Mouse (Mus musculus): Measurements from ENCODE around the gene Myl3. TPM values are rescaled to one million over a fixed set of nuclear protein-coding genes. Genes with fewer than 3 reads are reported as not detected.
A peak's percentile ranks its signal among the peaks of the same experiment; 100 is the strongest.

The Myl3 gene
- polyA plus RNA-seq, 1 experiment, result 0.94 TPM

DNA sequence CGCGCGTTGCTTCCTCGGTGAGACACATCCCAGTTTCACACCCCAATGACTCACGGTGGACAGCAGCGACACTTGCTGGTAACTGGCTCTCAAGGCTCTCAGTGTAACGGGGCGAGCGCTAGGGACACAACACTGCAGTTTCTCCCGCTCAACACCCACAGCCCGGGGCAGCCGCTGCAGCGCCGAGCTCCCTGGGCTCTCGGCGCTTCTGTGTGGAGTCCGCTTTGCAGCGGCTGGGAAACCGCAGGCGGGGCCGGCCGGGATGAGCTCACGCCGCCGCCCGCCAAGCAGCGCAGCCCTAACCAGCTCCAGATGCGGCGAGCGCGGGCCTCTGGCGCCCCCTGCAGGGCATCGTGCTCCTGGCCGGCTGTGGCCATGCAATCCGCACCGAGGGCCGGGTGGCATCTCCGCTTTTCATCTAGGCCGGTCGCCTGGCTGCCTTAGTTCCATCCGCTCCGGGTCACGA lies 39.6 kb downstream of the Myl3 start:
- Histone ChIP-seq H3K4me1 (ENCODE audit: control insufficient read depth, insufficient read depth, insufficient read length) (peaks cover 3% of the 10 kb centered on the region), H3K36me3 (ENCODE audit: control insufficient read depth, insufficient read depth, low read length) (no peaks in the 10 kb centered on the region), H3K27me3 (ENCODE audit: control insufficient read depth, insufficient read depth, low read length) (peaks cover 3% of the 10 kb centered on the region; the same call in 1 of the 2 replicates), H3K27ac (ENCODE audit: insufficient read depth, low read length) (peak overlapping the region; percentile 33; the same call in 1 of the 2 replicates), H3K4me3 (ENCODE audit: extremely low read depth, insufficient read depth, insufficient read length) (peak overlapping the region; percentile 46)
- WGBS, result under 1% methylated on average over 43 of the region's 43 CpGs
- DNase-seq (ENCODE audit: low read depth in 1 of 2, low spot score in 2 of 2), result peak; percentile 57 to 86
- TF ChIP-seq CTCF (IDR thresholded peaks at IDR 0.05; ENCODE audit: extremely low read depth, insufficient read depth, insufficient read length, insufficient replicate concordance) (peak; percentile 95), POLR2A (IDR thresholded peaks at IDR 0.05; ENCODE audit: low read depth, low read length) (no peak)

DNA sequence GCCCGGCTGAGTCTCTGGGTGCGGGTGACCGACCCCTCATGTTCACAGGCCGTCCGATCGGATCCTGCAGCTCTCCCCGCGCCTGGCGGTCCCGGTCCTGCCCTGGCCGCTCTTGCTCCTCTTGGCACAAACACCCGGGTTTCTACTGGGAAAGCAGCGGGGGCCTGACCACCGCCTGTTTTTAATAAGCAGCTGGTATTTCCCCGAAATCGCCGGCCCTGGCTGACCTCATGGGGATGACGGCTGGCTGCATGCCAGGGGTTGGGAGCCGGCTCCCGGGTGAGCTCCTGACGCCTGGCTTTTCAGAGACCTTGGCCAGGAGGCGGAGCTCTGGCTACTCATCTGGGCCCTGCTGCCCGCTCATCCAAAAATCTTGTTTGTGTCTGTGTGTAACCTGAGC lies 40.1 kb downstream of the Myl3 start:
- Histone ChIP-seq H3K27ac (ENCODE audit: insufficient read depth, low read length) (peak overlapping the region; percentile 33; the same call in 1 of the 2 replicates), H3K4me3 (ENCODE audit: extremely low read depth, insufficient read depth, insufficient read length) (peak overlapping the region; percentile 46; the same call in 1 of the 2 replicates), H3K4me1 (ENCODE audit: control insufficient read depth, insufficient read depth, insufficient read length) (peaks cover 3% of the 10 kb centered on the region), H3K27me3 (ENCODE audit: control insufficient read depth, insufficient read depth, low read length) (peaks cover 3% of the 10 kb centered on the region; the same call in 1 of the 2 replicates), H3K36me3 (ENCODE audit: control insufficient read depth, insufficient read depth, low read length) (no peaks in the 10 kb centered on the region)
- TF ChIP-seq POLR2A (IDR thresholded peaks at IDR 0.05; ENCODE audit: low read depth, low read length), result no peak
- TF ChIP-seq CTCF (IDR thresholded peaks at IDR 0.05; ENCODE audit: extremely low read depth, insufficient read depth, insufficient read length, insufficient replicate concordance), result no peak
- peak in 1 of 2 experiments; percentile 28 for DNase-seq (ENCODE audit: low read depth in 1 of 2, low spot score in 2 of 2)
- WGBS, result 7% methylated on average over 23 of the region's 23 CpGs

DNA sequence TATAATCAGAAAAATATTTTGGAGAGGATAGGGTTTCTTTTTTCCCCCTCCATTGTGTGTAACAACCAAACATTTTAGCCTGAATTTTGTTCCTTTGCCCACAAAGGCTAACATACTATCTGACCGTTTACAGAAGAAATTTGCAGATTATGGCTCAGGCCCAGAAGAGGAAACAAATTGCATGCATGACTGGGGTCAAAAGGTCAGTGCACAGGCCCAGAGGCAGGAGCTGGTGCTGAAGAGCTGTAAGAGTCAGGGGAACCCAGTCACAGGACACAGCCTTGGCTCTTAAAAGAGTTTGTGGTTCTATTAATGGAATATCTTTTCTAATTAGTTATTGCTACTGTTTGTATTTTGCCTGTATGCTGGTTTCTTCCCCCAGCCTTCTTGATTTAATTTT lies 42.0 kb downstream of the Myl3 start:
- peaks cover 3% of the 10 kb centered on the region; the same call in 1 of the 2 replicates for H3K27me3 ChIP-seq (ENCODE audit: control insufficient read depth, insufficient read depth, low read length)
- TF ChIP-seq CTCF (IDR thresholded peaks at IDR 0.05; ENCODE audit: extremely low read depth, insufficient read depth, insufficient read length, insufficient replicate concordance) (no peak), POLR2A (IDR thresholded peaks at IDR 0.05; ENCODE audit: low read depth, low read length) (no peak)
- 40% methylated on average over 1 of the region's 1 CpGs for WGBS
- no peak overlapping the region for H3K4me3 ChIP-seq (ENCODE audit: extremely low read depth, insufficient read depth, insufficient read length)
- no peaks in the 10 kb centered on the region for H3K36me3 ChIP-seq (ENCODE audit: control insufficient read depth, insufficient read depth, low read length)
- no peak overlapping the region for H3K27ac ChIP-seq (ENCODE audit: insufficient read depth, low read length)
- H3K4me1 ChIP-seq (ENCODE audit: control insufficient read depth, insufficient read depth, insufficient read length), result peaks cover 3% of the 10 kb centered on the region
- no peak for DNase-seq (ENCODE audit: low read depth in 1 of 2, low spot score in 2 of 2)

DNA sequence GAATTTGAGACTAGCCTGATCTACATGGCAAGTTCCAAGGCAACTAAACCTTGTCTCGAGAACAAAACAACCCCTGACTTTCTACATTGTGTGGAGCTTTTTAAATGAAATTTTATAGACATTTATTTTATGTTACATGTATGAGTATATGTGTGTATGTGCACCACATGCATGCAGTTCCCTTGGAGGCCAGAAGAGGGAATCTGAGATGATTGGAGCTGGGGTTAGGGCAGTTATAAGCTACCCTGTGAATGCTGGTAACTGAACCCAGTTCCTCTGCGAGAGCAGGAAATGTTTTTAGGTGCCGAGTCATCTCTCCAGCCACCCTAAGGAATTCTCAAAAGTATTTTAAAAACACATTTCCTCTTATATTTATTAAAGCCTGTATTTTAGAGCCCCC lies 46.5 kb downstream of the Myl3 start:
- Histone ChIP-seq H3K4me1 (ENCODE audit: control insufficient read depth, insufficient read depth, insufficient read length) (no peaks in the 10 kb centered on the region), H3K27ac (ENCODE audit: insufficient read depth, low read length) (no peak overlapping the region), H3K36me3 (ENCODE audit: control insufficient read depth, insufficient read depth, low read length) (no peaks in the 10 kb centered on the region), H3K27me3 (ENCODE audit: control insufficient read depth, insufficient read depth, low read length) (no peaks in the 10 kb centered on the region), H3K4me3 (ENCODE audit: extremely low read depth, insufficient read depth, insufficient read length) (no peak overlapping the region)
- 79% methylated on average over 3 of the region's 3 CpGs for WGBS
- TF ChIP-seq CTCF (IDR thresholded peaks at IDR 0.05; ENCODE audit: extremely low read depth, insufficient read depth, insufficient read length, insufficient replicate concordance) (no peak), POLR2A (IDR thresholded peaks at IDR 0.05; ENCODE audit: low read depth, low read length) (no peak)
- no peak for DNase-seq (ENCODE audit: low read depth in 1 of 2, low spot score in 2 of 2)

DNA sequence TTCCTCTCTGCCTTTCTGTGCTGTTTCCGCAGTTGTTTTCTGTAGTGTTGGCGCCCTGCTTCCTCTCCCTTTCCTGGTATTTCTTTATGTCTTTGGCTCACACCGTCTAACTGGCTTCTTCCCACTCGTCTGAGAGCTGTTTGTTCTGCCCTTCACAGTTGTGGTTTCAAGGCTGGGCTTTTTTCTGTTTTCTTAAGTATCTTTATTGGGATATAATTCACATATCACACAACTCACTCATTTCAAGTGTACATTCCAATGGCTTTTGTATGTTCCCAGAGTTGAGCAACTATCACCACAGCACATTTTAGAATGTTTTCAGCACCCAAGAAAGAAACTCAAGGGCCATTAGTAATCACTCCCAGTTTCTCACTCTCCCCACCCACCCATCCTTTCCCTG lies 48.8 kb downstream of the Myl3 start:
- Histone ChIP-seq H3K4me3 (ENCODE audit: extremely low read depth, insufficient read depth, insufficient read length) (no peak overlapping the region), H3K4me1 (ENCODE audit: control insufficient read depth, insufficient read depth, insufficient read length) (no peaks in the 10 kb centered on the region), H3K27me3 (ENCODE audit: control insufficient read depth, insufficient read depth, low read length) (no peaks in the 10 kb centered on the region), H3K36me3 (ENCODE audit: control insufficient read depth, insufficient read depth, low read length) (no peaks in the 10 kb centered on the region), H3K27ac (ENCODE audit: insufficient read depth, low read length) (no peak overlapping the region)
- DNase-seq (ENCODE audit: low read depth in 1 of 2, low spot score in 2 of 2), result no peak
- TF ChIP-seq CTCF (IDR thresholded peaks at IDR 0.05; ENCODE audit: extremely low read depth, insufficient read depth, insufficient read length, insufficient replicate concordance) (no peak), POLR2A (IDR thresholded peaks at IDR 0.05; ENCODE audit: low read depth, low read length) (no peak)
- WGBS, result 71% methylated on average over 4 of the region's 4 CpGs

DNA sequence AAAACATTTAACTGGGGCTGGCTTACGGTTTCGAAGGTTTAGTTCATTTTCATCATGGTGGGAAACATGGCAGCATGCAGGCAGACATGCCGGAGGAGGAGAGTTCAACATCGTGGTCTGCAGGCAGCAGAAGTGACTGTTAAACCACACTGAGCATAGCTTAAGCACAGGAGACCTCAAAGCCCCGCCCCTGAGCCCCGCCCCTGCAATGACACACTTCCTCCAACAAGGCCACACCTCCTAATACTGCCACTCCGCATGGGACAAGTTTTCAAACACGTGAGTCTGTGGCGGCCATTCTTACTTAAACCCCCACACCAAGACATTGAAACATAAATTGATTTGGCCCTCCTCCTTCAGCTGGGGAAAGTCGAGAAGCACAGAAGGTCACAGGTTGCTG lies 55.4 kb downstream of the Myl3 start:
- Histone ChIP-seq H3K4me1 (ENCODE audit: control insufficient read depth, insufficient read depth, insufficient read length) (no peaks in the 10 kb centered on the region), H3K36me3 (ENCODE audit: control insufficient read depth, insufficient read depth, low read length) (no peaks in the 10 kb centered on the region), H3K27me3 (ENCODE audit: control insufficient read depth, insufficient read depth, low read length) (no peaks in the 10 kb centered on the region), H3K27ac (ENCODE audit: insufficient read depth, low read length) (no peak overlapping the region), H3K4me3 (ENCODE audit: extremely low read depth, insufficient read depth, insufficient read length) (no peak overlapping the region)
- TF ChIP-seq CTCF (IDR thresholded peaks at IDR 0.05; ENCODE audit: extremely low read depth, insufficient read depth, insufficient read length, insufficient replicate concordance) (no peak), POLR2A (IDR thresholded peaks at IDR 0.05; ENCODE audit: low read depth, low read length) (no peak)
- no peak for DNase-seq (ENCODE audit: low read depth in 1 of 2, low spot score in 2 of 2)
- 70% methylated on average over 10 of the region's 10 CpGs for WGBS

DNA sequence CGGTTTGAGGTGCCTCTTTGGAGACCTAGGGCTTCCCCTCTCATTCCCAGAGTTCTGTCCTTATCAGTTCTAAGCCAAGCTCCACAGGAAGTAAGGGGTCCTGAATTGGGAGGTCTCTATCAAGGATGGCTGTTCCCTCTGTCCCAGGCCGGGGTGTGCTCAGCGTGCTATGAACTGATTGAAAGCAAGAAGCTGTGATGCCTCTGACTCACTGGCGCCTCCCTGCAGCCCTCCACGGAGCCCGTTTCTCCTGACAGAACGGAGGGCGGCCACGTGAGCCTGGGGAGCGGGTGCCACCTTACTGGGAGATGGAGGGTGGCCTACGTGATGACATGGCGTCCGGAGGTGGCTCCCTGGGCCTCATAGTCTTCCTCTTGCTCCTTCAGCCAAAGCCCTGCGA lies 56.2 kb downstream of the Myl3 start, which contains the start of gene Prss42:
TSS of gene Prss42 (plus strand) at position 301 of the 400 bp plus-strand sequence.
- Histone ChIP-seq H3K27ac (ENCODE audit: insufficient read depth, low read length) (no peak within 1 kb of the TSS), H3K27me3 (ENCODE audit: control insufficient read depth, insufficient read depth, low read length) (no peaks in the 10 kb centered on the region), H3K4me3 (ENCODE audit: extremely low read depth, insufficient read depth, insufficient read length) (no peak within 1 kb of the TSS), H3K36me3 (ENCODE audit: control insufficient read depth, insufficient read depth, low read length) (no peaks in the 10 kb centered on the region), H3K4me1 (ENCODE audit: control insufficient read depth, insufficient read depth, insufficient read length) (no peaks in the 10 kb centered on the region)
- no peak for DNase-seq (ENCODE audit: low read depth in 1 of 2, low spot score in 2 of 2)
- 91% methylated on average over 14 of the region's 14 CpGs for WGBS
- no peak for TF ChIP-seq POLR2A (IDR thresholded peaks at IDR 0.05; ENCODE audit: low read depth, low read length)
- TF ChIP-seq CTCF (IDR thresholded peaks at IDR 0.05; ENCODE audit: extremely low read depth, insufficient read depth, insufficient read length, insufficient replicate concordance), result no peak

Data from spleen, adult 2 months (tissue).